Mouse (Mus musculus): Measurements from ENCODE around the gene Plcxd3.
"Not testable (repeated sequence)": the region's sequence is repeated elsewhere in the genome, so short reads cannot be mapped to it uniquely, and the experiment has no call there.

Gene Plcxd3

GRCm38 (mm10) chr15:4561431-4561970 is 186.2 kb downstream of the Plcxd3 start:
- DNase-seq (ENCODE audit: low spot score), result no peak

- DNase-seq (ENCODE audit: low spot score), result not testable (repeated sequence)
Measured at GRCm38 (mm10) chr15:4595521-4595920, 220.2 kb downstream of the Plcxd3 start.

- DNase-seq (ENCODE audit: low spot score), result not testable (repeated sequence)
Measured at GRCm38 (mm10) chr15:4598661-4599060, 223.4 kb downstream of the Plcxd3 start.

- DNase-seq (ENCODE audit: low spot score), result not testable (repeated sequence)
Measured at GRCm38 (mm10) chr15:4599331-4599730, 224.0 kb downstream of the Plcxd3 start.

GRCm38 (mm10) chr15:4605630-4606029 is 230.3 kb downstream of the Plcxd3 start:
- no peak for DNase-seq (ENCODE audit: low spot score)

All from embryo, embryonic 10.5 days (tissue).